Mouse (Mus musculus) lung, embryonic 15.5 days (tissue): Measurements from ENCODE around the gene Mapk7. TPM values are rescaled to one million over a fixed set of nuclear protein-coding genes. Genes with fewer than 3 reads are reported as not detected.

Source experiments
- ATAC-seq: fragments of 200-750 bp; cut with Nextera tagmentation; 2 replicates; pipeline ENCODE4 v1.8.0; 2017; ENCODE audit warnings: moderate number of reproducible peaks, borderline replicate concordance; ENCODE audit not compliant: low FRiP score, low TSS enrichment; ENCODE audit errors: extremely low read depth
- H3K27ac ChIP-seq: fragments of 300-500 bp; sonication (generic); 2 replicates; pipeline ENCODE4 v1.5.1; 2015; ENCODE audit warnings: moderate library complexity, mild to moderate bottlenecking, inconsistent platforms
- H3K27me3 ChIP-seq: fragments of 300-500 bp; sonication (generic); 2 replicates; pipeline ENCODE4 v1.6.1; 2015; ENCODE audit warnings: inconsistent platforms
- H3K36me3 ChIP-seq: fragments of 300-500 bp; sonication (generic); 2 replicates; pipeline ENCODE4 v1.6.1; 2015; ENCODE audit warnings: inconsistent platforms
- H3K4me1 ChIP-seq: fragments of 300-500 bp; sonication (generic); 2 replicates; pipeline ENCODE4 v1.6.1; 2015; ENCODE audit warnings: inconsistent platforms
- H3K4me2 ChIP-seq: fragments of 300-500 bp; sonication (generic); 2 replicates; pipeline ENCODE4 v1.6.1; 2015; ENCODE audit warnings: inconsistent platforms, mild to moderate bottlenecking, moderate library complexity
- H3K4me3 ChIP-seq: fragments of 300-500 bp; sonication (generic); 2 replicates; pipeline ENCODE4 v1.5.1; 2015; ENCODE audit warnings: mild to moderate bottlenecking, inconsistent platforms
- H3K9ac ChIP-seq: fragments of 300-500 bp; sonication (generic); 2 replicates; pipeline ENCODE4 v1.6.1; 2015; ENCODE audit warnings: inconsistent platforms
- H3K9me3 ChIP-seq: fragments of 300-500 bp; sonication (generic); 2 replicates; pipeline ENCODE4 v1.6.1; 2016; ENCODE audit warnings: inconsistent platforms
- WGBS: fragments of 180-500 bp; shearing (Covaris S2); methylation state at CpG from one replicate; pipeline ENCODE4 v1.1.7; 2015; 5-methylcytosine and 5-hydroxymethylcytosine counted together
- polyA plus RNA-seq: library from polyadenylated mRNA; unstranded; fragments of >200 nt; fragmentation: Nextera tagmentation; extraction: Ambion mirVana; gene quantifications from 2 replicates; pipeline ENCODE4 v1.2.1, GENCODE M21; 2015

Mapk7 gene
- polyA plus RNA-seq, 1 experiment from 2014 or later, result 66.0 TPM

- ATAC-seq, result no peak
- 50% methylated on average over 5 of the region's 5 CpGs for WGBS
- no peak overlapping the region for H3K4me2 ChIP-seq
- H3K27ac ChIP-seq, result peak overlapping the region; percentile 38; the same call in 1 of the 2 replicates
- no peak overlapping the region for H3K4me3 ChIP-seq
- no peaks in the 10 kb centered on the region for H3K27me3 ChIP-seq
- no peak overlapping the region for H3K9ac ChIP-seq
- peaks cover 30% of the 10 kb centered on the region for H3K4me1 ChIP-seq
- H3K9me3 ChIP-seq, result no peaks in the 10 kb centered on the region
- H3K36me3 ChIP-seq, result no peaks in the 10 kb centered on the region
Observed at GRCm38 (mm10) chr11:61448041-61448440, 46.2 kb downstream of the Mapk7 start.

GRCm38 (mm10) chr11:61447296-61447695 is 46.9 kb downstream of the Mapk7 start:
- H3K27me3 ChIP-seq, result no peaks in the 10 kb centered on the region
- peaks cover 30% of the 10 kb centered on the region for H3K4me1 ChIP-seq
- H3K36me3 ChIP-seq, result no peaks in the 10 kb centered on the region
- WGBS, result 82% methylated on average over 8 of the region's 8 CpGs
- H3K27ac ChIP-seq, result no peak overlapping the region
- no peaks in the 10 kb centered on the region for H3K9me3 ChIP-seq
- ATAC-seq, result no peak
- H3K4me2 ChIP-seq, result no peak overlapping the region
- no peak overlapping the region for H3K4me3 ChIP-seq
- no peak overlapping the region for H3K9ac ChIP-seq

- H3K4me2 ChIP-seq, result no peak overlapping the region
- WGBS, result 85% methylated on average over 6 of the region's 6 CpGs
- no peak overlapping the region for H3K4me3 ChIP-seq
- H3K36me3 ChIP-seq, result no peaks in the 10 kb centered on the region
- H3K27ac ChIP-seq, result no peak overlapping the region
- peaks cover 10% of the 10 kb centered on the region for H3K4me1 ChIP-seq
- ATAC-seq, result no peak
- no peaks in the 10 kb centered on the region for H3K27me3 ChIP-seq
- no peak overlapping the region for H3K9ac ChIP-seq
- H3K9me3 ChIP-seq, result no peaks in the 10 kb centered on the region
Observed at GRCm38 (mm10) chr11:61443807-61444206, 50.4 kb downstream of the Mapk7 start.

- ATAC-seq, result no peak
Observed at GRCm38 (mm10) chr11:61441670-61442069, 52.5 kb downstream of the Mapk7 start.

GRCm38 (mm10) chr11:61440416-61440815 is 53.8 kb downstream of the Mapk7 start:
- WGBS, result 93% methylated on average over 4 of the region's 4 CpGs
- no peak for ATAC-seq

More at GRCm38 (mm10) chr11:61441670-61442069, 52.5 kb downstream of the Mapk7 start:
- WGBS, result 80% methylated on average over 7 of the region's 7 CpGs
- H3K4me3 ChIP-seq, result no peak overlapping the region
- no peaks in the 10 kb centered on the region for H3K27me3 ChIP-seq
- 0 out of 2 replicates have a peak, but pooled peaks cover 3% of the 10 kb centered on the region for H3K4me1 ChIP-seq
- no peaks in the 10 kb centered on the region for H3K9me3 ChIP-seq
- no peak overlapping the region for H3K9ac ChIP-seq
- no peak overlapping the region for H3K4me2 ChIP-seq
- H3K36me3 ChIP-seq, result no peaks in the 10 kb centered on the region
- H3K27ac ChIP-seq, result no peak overlapping the region

GRCm38 (mm10) chr11:61439170-61439569 is 55.0 kb downstream of the Mapk7 start:
- H3K27me3 ChIP-seq, result no peaks in the 10 kb centered on the region
- H3K36me3 ChIP-seq, result no peaks in the 10 kb centered on the region
- H3K9me3 ChIP-seq, result no peaks in the 10 kb centered on the region
- no peak overlapping the region for H3K27ac ChIP-seq
- H3K9ac ChIP-seq, result no peak overlapping the region
- no peak overlapping the region for H3K4me2 ChIP-seq
- WGBS, result 56% methylated on average over 3 of the region's 3 CpGs
- 0 out of 2 replicates have a peak, but pooled peaks cover 3% of the 10 kb centered on the region for H3K4me1 ChIP-seq
- H3K4me3 ChIP-seq, result no peak overlapping the region
- no peak for ATAC-seq

More at GRCm38 (mm10) chr11:61440416-61440815, 53.8 kb downstream of the Mapk7 start:
- Histone ChIP-seq H3K4me3 (no peak overlapping the region), H3K9ac (no peak overlapping the region), H3K27ac (no peak overlapping the region), H3K27me3 (no peaks in the 10 kb centered on the region), H3K4me2 (no peak overlapping the region), H3K36me3 (no peaks in the 10 kb centered on the region), H3K4me1 (0 out of 2 replicates have a peak, but pooled peaks cover 3% of the 10 kb centered on the region), H3K9me3 (no peaks in the 10 kb centered on the region)

Other genes starting within 250 kb of the Mapk7 start
- 37.3 and 41.1 TPM in 2 replicates for gene Aldh3a2, start 226.9 kb downstream of the Mapk7 start, polyA plus RNA-seq
- 0.22 and 0.26 TPM in 2 replicates for gene Slc47a2, start 151.5 kb downstream of the Mapk7 start, polyA plus RNA-seq
- 2.0 and 4.4 TPM in 2 replicates for gene Slc47a1, start 116.1 kb downstream of the Mapk7 start, polyA plus RNA-seq
- 0.81 and 0.96 TPM in 2 replicates for gene Rnf112, start 40.3 kb downstream of the Mapk7 start, polyA plus RNA-seq
- 1,042 and 1,148 TPM in 2 replicates for gene Mfap4, start 9.0 kb downstream of the Mapk7 start, polyA plus RNA-seq
- gene B9d1, start 10.7 kb upstream of the Mapk7 start, polyA plus RNA-seq, result 46.5 and 52.5 TPM in 2 replicates
- gene Epn2, start 85.3 kb upstream of the Mapk7 start, polyA plus RNA-seq, result 25.2 and 26.1 TPM in 2 replicates
- 37.6 and 42.2 TPM in 2 replicates for gene Grap, start 158.9 kb upstream of the Mapk7 start, polyA plus RNA-seq
- gene Fam83g, start 189.7 kb upstream of the Mapk7 start, polyA plus RNA-seq, result 2.3 and 2.8 TPM in 2 replicates
- gene Slc5a10, start 226.4 kb upstream of the Mapk7 start, polyA plus RNA-seq, result not detected in 2 replicates